Mouse (Mus musculus) CD4-positive, CD25-positive, alpha-beta regulatory T cell, adult 4 months (primary cell): ENCODE measurements around the gene Prkcb. TPM values are rescaled to one million over a fixed set of nuclear protein-coding genes. Genes with fewer than 3 reads are reported as not detected.

Experiments used
- ATAC-seq: one replicate; pipeline ENCODE4 v1.8.0; 2017
- polyA plus RNA-seq, 2 experiments: library from polyadenylated mRNA; unstranded; fragments of 100-300 nt; shearing (Covaris generic); gene quantifications; one replicate each; pipeline ENCODE4 v1.2.1; 2017

The Prkcb gene
- polyA plus RNA-seq, 2 experiments from 2014 or later: 64.4 to 70.8 TPM

GRCm38 (mm10) chr7:122290771-122291170 is 2.2 kb downstream of the Prkcb start:
- no peak for ATAC-seq

- no peak for ATAC-seq
These were observed 3.6 kb downstream of the Prkcb start for GRCm38 (mm10) chr7:122292151-122292550.

- ATAC-seq: no peak
These were observed 5.6 kb downstream of the Prkcb start for GRCm38 (mm10) chr7:122294111-122294510.

GRCm38 (mm10) chr7:122295363-122295762 is 6.8 kb downstream of the Prkcb start:
- no peak for ATAC-seq

- peak; percentile 24 for ATAC-seq
These were observed 7.8 kb downstream of the Prkcb start for GRCm38 (mm10) chr7:122296331-122296730.

GRCm38 (mm10) chr7:122296805-122297204 is 8.3 kb downstream of the Prkcb start:
- ATAC-seq: peak; percentile 56

- ATAC-seq: peak; percentile 67
These were observed 9.1 kb downstream of the Prkcb start for GRCm38 (mm10) chr7:122297627-122298026.

GRCm38 (mm10) chr7:122298715-122299114 is 10.2 kb downstream of the Prkcb start:
- no peak for ATAC-seq

GRCm38 (mm10) chr7:122300538-122300937 is 12.0 kb downstream of the Prkcb start:
- no peak for ATAC-seq

GRCm38 (mm10) chr7:122302538-122302937 is 14.0 kb downstream of the Prkcb start:
- ATAC-seq: no peak

GRCm38 (mm10) chr7:122303988-122304387 is 15.4 kb downstream of the Prkcb start:
- no peak for ATAC-seq

GRCm38 (mm10) chr7:122304521-122304920 is 16.0 kb downstream of the Prkcb start:
- no peak for ATAC-seq

GRCm38 (mm10) chr7:122307241-122307640 is 18.7 kb downstream of the Prkcb start:
- no peak for ATAC-seq

- ATAC-seq: no peak
These were observed 20.1 kb downstream of the Prkcb start for GRCm38 (mm10) chr7:122308661-122309060.

GRCm38 (mm10) chr7:122309909-122310725 is 21.6 kb downstream of the Prkcb start:
- peak; percentile 90 for ATAC-seq

- no peak for ATAC-seq
These were observed 22.1 kb downstream of the Prkcb start for GRCm38 (mm10) chr7:122310726-122311018.

- no peak for ATAC-seq
These were observed 25.3 kb downstream of the Prkcb start for GRCm38 (mm10) chr7:122313690-122314477.

GRCm38 (mm10) chr7:122315720-122316331 is 27.3 kb downstream of the Prkcb start:
- no peak for ATAC-seq

- no peak for ATAC-seq
These were observed 28.1 kb downstream of the Prkcb start for GRCm38 (mm10) chr7:122316681-122317080.

GRCm38 (mm10) chr7:122317485-122317884 is 28.9 kb downstream of the Prkcb start:
- no peak for ATAC-seq

GRCm38 (mm10) chr7:122319566-122319965 is 31.0 kb downstream of the Prkcb start:
- ATAC-seq: no peak

- no peak for ATAC-seq
These were observed 32.4 kb downstream of the Prkcb start for GRCm38 (mm10) chr7:122320843-122321544.
